Mouse (Mus musculus) macrophage (primary cell): Measurements from ENCODE around the gene Olfr584. TPM values are rescaled to one million over a fixed set of nuclear protein-coding genes. Genes with fewer than 3 reads are reported as not detected.

Experiments used
- H3K27ac ChIP-seq: fragments of 350-480 bp; formaldehyde crosslinking; 2 replicates; pipeline ENCODE4 v1.9.0; 2021
- H3K36me3 ChIP-seq: fragments of 350-480 bp; formaldehyde crosslinking; 2 replicates; pipeline ENCODE4 v1.9.0; 2021; ENCODE audit errors: inconsistent target
- H3K4me3 ChIP-seq: fragments of 350-480 bp; formaldehyde crosslinking; 2 replicates; pipeline ENCODE4 v1.9.0; 2021; ENCODE audit errors: inconsistent target
- H3K79me2 ChIP-seq: fragments of 350-480 bp; formaldehyde crosslinking; 2 replicates; pipeline ENCODE4 v1.9.0; 2021; ENCODE audit errors: inconsistent target
- WGBS: methylation state at CpG from one replicate; pipeline ENCODE4 v1.1.7; 2026; ENCODE audit warnings: inconsistent platforms; ENCODE audit not compliant: missing documents; 5-methylcytosine and 5-hydroxymethylcytosine counted together
- polyA plus RNA-seq: library from polyadenylated mRNA; stranded (reverse); fragments of 250-400 nt; gene quantifications from 3 replicates; pipeline ENCODE4 v1.2.4, GENCODE M21; 2018; ENCODE audit warnings: inconsistent platforms
- total RNA-seq, 78 experiments: library from RNA; depleted of rRNA; stranded (reverse); fragments of 250-400 nt; gene quantifications; 1 replicate in 9 of 78; 2 replicates in 24 of 78; 3 replicates in 43 of 78; 4 replicates in 2 of 78; pipeline ENCODE4 v1.2.4; 2018; ENCODE audit warnings: inconsistent platforms in 56 of 78

Gene Olfr584
- total RNA-seq (2018; cell fraction: chromatin; rRNA removed), result not detected
- not detected for total RNA-seq (2018; cell fraction: cytosol; rRNA removed)
- not detected for total RNA-seq (2018; cell fraction: nucleus; rRNA removed)
- not detected in 3 replicates for polyA plus RNA-seq

DNA sequence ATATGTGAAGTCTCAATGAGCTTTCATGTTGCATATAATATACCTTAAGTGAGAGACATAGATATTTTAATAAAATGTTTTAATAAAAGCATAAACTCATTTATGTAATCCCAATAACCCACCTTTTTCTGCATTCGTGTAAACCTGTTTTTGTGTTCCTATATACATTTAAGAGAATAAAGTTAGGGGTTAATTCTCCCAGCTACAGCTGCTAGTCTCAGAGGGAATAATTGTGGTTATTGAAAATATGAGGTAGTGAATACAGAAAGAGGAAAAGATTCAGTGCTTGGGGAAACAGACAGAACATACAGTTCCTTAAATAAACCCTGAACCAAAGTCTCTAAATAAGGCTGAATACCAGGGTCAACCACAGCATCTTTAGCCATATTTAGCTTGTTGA lies at the start of gene Olfr584:
TSS of gene Olfr584 (plus strand) at position 301 of the 400 bp plus-strand sequence.
- Histone ChIP-seq H3K79me2 (no peaks in the 10 kb centered on the region), H3K4me3 (no peak within 1 kb of the TSS), H3K27ac (no peak within 1 kb of the TSS), H3K36me3 (no peaks in the 10 kb centered on the region)
- 60% methylated on average over 1 of the region's 1 CpGs for WGBS

- H3K36me3 ChIP-seq, result no peaks in the 10 kb centered on the region
- H3K4me3 ChIP-seq, result no peak within 1 kb of the TSS
- no peaks in the 10 kb centered on the region for H3K79me2 ChIP-seq
- no peak within 1 kb of the TSS for H3K27ac ChIP-seq
Observed at GRCm38 (mm10) chr7:103037724-103038123, 44.0 kb upstream of the Olfr584 start, which contains the start of gene Olfr582. TSS of gene Olfr582 (plus strand) at chr7:103038024.

DNA sequence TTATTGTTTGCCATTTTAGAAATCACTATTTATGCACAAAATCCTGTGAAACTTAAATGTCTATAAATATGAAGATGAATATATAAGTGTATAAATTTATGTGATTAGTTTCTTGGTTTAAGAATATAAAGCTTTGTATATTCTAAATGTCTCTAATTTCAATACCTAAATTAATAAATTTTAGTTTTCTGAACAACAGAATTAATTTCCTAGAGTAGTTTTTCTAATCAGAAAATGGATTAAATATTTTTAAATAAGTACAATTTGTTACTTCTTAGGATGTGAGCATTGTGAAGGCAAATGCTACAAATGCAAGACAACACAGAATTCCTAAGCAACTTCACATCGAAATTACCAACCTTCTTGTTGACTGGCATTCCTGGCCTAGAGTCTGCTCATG lies 30.7 kb upstream of the Olfr584 start, which contains the start of gene Olfr583:
TSS of gene Olfr583 (plus strand) at position 301 of the 400 bp plus-strand sequence.
- no peak within 1 kb of the TSS for H3K27ac ChIP-seq
- no peak within 1 kb of the TSS for H3K4me3 ChIP-seq
- WGBS, result 83% methylated on average over 1 of the region's 1 CpGs
- no peaks in the 10 kb centered on the region for H3K79me2 ChIP-seq
- H3K36me3 ChIP-seq, result no peaks in the 10 kb centered on the region

DNA sequence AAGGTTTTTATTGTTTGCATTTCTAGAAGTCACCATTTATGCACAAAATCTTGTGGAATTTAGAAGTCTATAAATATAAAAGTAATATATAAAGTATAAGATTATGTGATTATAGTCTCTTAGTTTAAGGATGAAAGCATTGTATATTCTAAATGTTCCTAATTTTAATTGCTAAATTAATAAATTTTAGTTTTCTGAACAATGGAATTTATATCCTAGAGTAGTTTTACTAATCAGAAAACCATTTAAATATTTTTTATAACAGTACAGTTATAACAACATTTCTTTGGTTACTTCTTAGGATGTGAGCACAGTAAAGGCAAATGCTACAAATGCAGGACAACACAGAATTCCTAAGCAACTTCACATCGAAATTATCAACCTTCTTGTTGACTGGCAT lies 15.7 kb downstream of the Olfr584 start, which contains the start of gene Olfr585:
TSS of gene Olfr585 (plus strand) at position 301 of the 400 bp plus-strand sequence.
- WGBS, result 89% methylated on average over 1 of the region's 1 CpGs
- no peaks in the 10 kb centered on the region for H3K79me2 ChIP-seq
- H3K27ac ChIP-seq, result no peak within 1 kb of the TSS
- H3K36me3 ChIP-seq, result no peaks in the 10 kb centered on the region
- H3K4me3 ChIP-seq, result no peak within 1 kb of the TSS

DNA sequence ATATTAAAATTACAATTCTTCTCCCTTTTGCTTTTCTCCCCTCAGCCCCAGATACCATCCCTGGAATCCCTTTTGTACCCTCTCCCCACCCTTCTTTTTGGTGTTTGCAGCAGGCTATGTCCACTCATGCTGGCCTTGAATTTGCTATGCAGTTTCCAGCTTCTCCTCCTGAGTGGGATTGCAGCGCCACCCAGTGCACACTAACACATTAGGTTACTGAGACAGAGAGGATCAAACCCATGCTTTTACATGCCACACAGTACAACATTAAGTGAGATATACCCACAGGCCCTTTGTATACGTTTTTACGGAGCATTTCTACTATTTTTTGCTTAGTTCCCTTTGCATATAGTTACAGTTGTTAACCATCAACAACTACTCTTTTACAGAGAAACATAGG lies 37.7 kb downstream of the Olfr584 start:
- WGBS, result 81% methylated on average over 3 of the region's 3 CpGs

DNA sequence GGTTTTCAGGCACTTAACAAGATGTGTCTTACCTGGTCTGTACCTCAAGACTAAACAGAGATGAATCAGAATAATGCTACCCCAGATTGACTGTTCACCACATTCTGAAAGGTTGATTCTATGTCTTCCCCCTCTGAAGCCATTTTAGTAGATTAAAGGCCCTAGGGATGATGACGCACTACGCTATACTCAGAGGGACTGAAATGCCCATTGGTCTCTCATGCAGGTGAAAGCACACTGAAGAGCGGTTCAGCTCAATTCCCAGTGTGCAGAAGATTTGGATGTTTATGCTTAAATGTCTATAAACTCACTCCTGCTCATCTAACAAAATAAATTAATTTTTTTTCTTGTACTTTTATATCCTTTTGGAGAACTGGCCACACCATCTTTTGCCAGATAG lies 43.9 kb downstream of the Olfr584 start, which contains the start of gene Olfr586:
TSS of gene Olfr586 (minus strand) at position 101 of the 400 bp plus-strand sequence.
- 94% methylated on average over 3 of the region's 3 CpGs for WGBS
- no peak within 1 kb of the TSS for H3K4me3 ChIP-seq

More for the DNA sequence above, 37.7 kb downstream of the Olfr584 start:
- Histone ChIP-seq H3K36me3 (no peaks in the 10 kb centered on the region), H3K4me3 (no peak overlapping the region), H3K79me2 (no peaks in the 10 kb centered on the region), H3K27ac (no peak overlapping the region)

More for the DNA sequence above, 43.9 kb downstream of the Olfr584 start, which contains the start of gene Olfr586:
- no peaks in the 10 kb centered on the region for H3K79me2 ChIP-seq
- no peaks in the 10 kb centered on the region for H3K36me3 ChIP-seq
- no peak within 1 kb of the TSS for H3K27ac ChIP-seq

Other genes starting within 250 kb of the Olfr584 start
- gene Olfr566, start 223.1 kb upstream of the Olfr584 start, polyA plus RNA-seq, result not detected in 3 replicates
- gene Olfr568, start 204.8 kb upstream of the Olfr584 start, polyA plus RNA-seq, result not detected in 3 replicates
- not detected in 3 replicates for gene Olfr569, start 191.0 kb upstream of the Olfr584 start, polyA plus RNA-seq
- not detected in 3 replicates for gene Olfr570, start 187.3 kb upstream of the Olfr584 start, polyA plus RNA-seq
- not detected in 3 replicates for gene Olfr571, start 164.3 kb upstream of the Olfr584 start, polyA plus RNA-seq
- gene Olfr572, start 157.5 kb upstream of the Olfr584 start, polyA plus RNA-seq, result not detected in 3 replicates
- not detected in 3 replicates for gene Olfr573-ps1, start 139.3 kb upstream of the Olfr584 start, polyA plus RNA-seq
- gene Olfr574, start 133.4 kb upstream of the Olfr584 start, polyA plus RNA-seq, result not detected in 3 replicates
- gene Olfr575, start 123.1 kb upstream of the Olfr584 start, polyA plus RNA-seq, result not detected in 3 replicates
- not detected in 3 replicates for gene Olfr576, start 119.2 kb upstream of the Olfr584 start, polyA plus RNA-seq
- not detected in 3 replicates for gene Olfr577, start 105.9 kb upstream of the Olfr584 start, polyA plus RNA-seq
- gene Olfr578, start 92.6 kb upstream of the Olfr584 start, polyA plus RNA-seq, result not detected in 3 replicates
- not detected in 3 replicates for gene Olfr582, start 43.9 kb upstream of the Olfr584 start, polyA plus RNA-seq
- not detected in 3 replicates for gene Olfr583, start 30.6 kb upstream of the Olfr584 start, polyA plus RNA-seq
- gene Olfr585, start 15.8 kb downstream of the Olfr584 start, polyA plus RNA-seq, result not detected in 3 replicates
- gene Olfr586, start 43.8 kb downstream of the Olfr584 start, polyA plus RNA-seq, result not detected in 3 replicates
- gene Olfr588-ps1, start 59.0 kb downstream of the Olfr584 start, polyA plus RNA-seq, result not detected in 3 replicates
- gene Olfr589, start 74.5 kb downstream of the Olfr584 start, polyA plus RNA-seq, result not detected in 3 replicates
- not detected in 3 replicates for gene Olfr591, start 96.5 kb downstream of the Olfr584 start, polyA plus RNA-seq
- gene Olfr592, start 102.9 kb downstream of the Olfr584 start, polyA plus RNA-seq, result not detected in 3 replicates
- gene Olfr593, start 130.0 kb downstream of the Olfr584 start, polyA plus RNA-seq, result not detected in 3 replicates
- not detected in 3 replicates for gene Olfr594, start 135.1 kb downstream of the Olfr584 start, polyA plus RNA-seq
- not detected in 3 replicates for gene Usp17ld, start 170.6 kb downstream of the Olfr584 start, polyA plus RNA-seq
- not detected in 3 replicates for gene Olfr596, start 223.8 kb downstream of the Olfr584 start, polyA plus RNA-seq
- gene Olfr597, start 234.4 kb downstream of the Olfr584 start, polyA plus RNA-seq, result not detected in 3 replicates
- not detected in 3 replicates for gene Olfr598, start 241.7 kb downstream of the Olfr584 start, polyA plus RNA-seq